Mouse (Mus musculus) CH12F3 (cell line): Measurements from ENCODE around the gene Olfr1324.
"Not testable (repeated sequence)": the region's sequence is repeated elsewhere in the genome, so short reads cannot be mapped to it uniquely, and the experiment has no call there.

Experiments
- in situ Hi-C: fragments of 300-500 bp; cut with MboI; formaldehyde crosslinking; loops from 2 replicates; pipeline ENCODE4 v1.14.3; 2020; ENCODE audit warnings: low sequenced_read_pairs

The Olfr1324 gene

GRCm38 (mm10) chrX:50428398-50428797, at the start of gene Olfr1324:
TSS of gene Olfr1324 (minus strand) at chrX:50428498.
- in situ Hi-C loops = no loop called here

- in situ Hi-C loops = not testable (repeated sequence)
These were observed 42.0 kb upstream of the Olfr1324 start for GRCm38 (mm10) chrX:50470341-50470740.

GRCm38 (mm10) chrX:50456136-50456535, 27.8 kb upstream of the Olfr1324 start:
- in situ Hi-C loops = no loop called here

- in situ Hi-C loops = no loop called here
These were observed 15.1 kb upstream of the Olfr1324 start for GRCm38 (mm10) chrX:50443352-50443751.

- in situ Hi-C loops = no loop called here
These were observed 14.4 kb upstream of the Olfr1324 start for GRCm38 (mm10) chrX:50442696-50443095.

GRCm38 (mm10) chrX:50432499-50432898, 4.2 kb upstream of the Olfr1324 start:
- in situ Hi-C loops = no loop called here

- in situ Hi-C loops = no loop called here
These were observed 478 bp downstream of the Olfr1324 start for GRCm38 (mm10) chrX:50427712-50428328.

- in situ Hi-C loops = no loop called here
These were observed 2.3 kb downstream of the Olfr1324 start for GRCm38 (mm10) chrX:50425899-50426436.

- in situ Hi-C loops = not testable (repeated sequence)
These were observed 17.9 kb downstream of the Olfr1324 start for GRCm38 (mm10) chrX:50410361-50410760.

GRCm38 (mm10) chrX:50390616-50391015, 37.7 kb downstream of the Olfr1324 start:
- in situ Hi-C loops = not testable (repeated sequence)

GRCm38 (mm10) chrX:50374978-50375377, 53.3 kb downstream of the Olfr1324 start:
- in situ Hi-C loops = no loop called here
